Mouse (Mus musculus): Measurements from ENCODE around the gene Wdr76.
"Not testable (repeated sequence)": the region's sequence is repeated elsewhere in the genome, so short reads cannot be mapped to it uniquely, and the experiment has no call there.

Wdr76 gene

GRCm38 (mm10) chr2:121518711-121519110, 12.2 kb downstream of the Wdr76 start:
- DNase-seq (ENCODE audit: low spot score) = not testable (repeated sequence)

GRCm38 (mm10) chr2:121522006-121522405, 15.5 kb downstream of the Wdr76 start:
- DNase-seq (ENCODE audit: low spot score) = no peak

GRCm38 (mm10) chr2:121522830-121523229, 16.3 kb downstream of the Wdr76 start:
- DNase-seq (ENCODE audit: low spot score) = not testable (repeated sequence)

GRCm38 (mm10) chr2:121525056-121525455, 18.5 kb downstream of the Wdr76 start:
- no peak for DNase-seq (ENCODE audit: low spot score)

GRCm38 (mm10) chr2:121544829-121545228, 38.3 kb downstream of the Wdr76 start:
- DNase-seq (ENCODE audit: low spot score) = no peak

GRCm38 (mm10) chr2:121549630-121550029, 43.1 kb downstream of the Wdr76 start:
- DNase-seq (ENCODE audit: low spot score) = no peak

GRCm38 (mm10) chr2:121551271-121551670, 44.7 kb downstream of the Wdr76 start:
- no peak for DNase-seq (ENCODE audit: low spot score)

- DNase-seq (ENCODE audit: low spot score) = no peak
These were observed 56.6 kb downstream of the Wdr76 start for GRCm38 (mm10) chr2:121563117-121563516.

- DNase-seq (ENCODE audit: low spot score) = no peak
These were observed 59.4 kb downstream of the Wdr76 start for GRCm38 (mm10) chr2:121565911-121566310.

GRCm38 (mm10) chr2:121570049-121570448, 63.5 kb downstream of the Wdr76 start:
- no peak for DNase-seq (ENCODE audit: low spot score)

- no peak for DNase-seq (ENCODE audit: low spot score)
These were observed 64.6 kb downstream of the Wdr76 start for GRCm38 (mm10) chr2:121570999-121571655.

- peak; percentile 91 for DNase-seq (ENCODE audit: low spot score)
These were observed 65.3 kb downstream of the Wdr76 start for GRCm38 (mm10) chr2:121571780-121572179.

- DNase-seq (ENCODE audit: low spot score) = no peak
These were observed 67.6 kb downstream of the Wdr76 start for GRCm38 (mm10) chr2:121574066-121574630.

GRCm38 (mm10) chr2:121575741-121576201, 69.2 kb downstream of the Wdr76 start:
- DNase-seq (ENCODE audit: low spot score) = no peak

- DNase-seq (ENCODE audit: low spot score) = no peak
These were observed 76.4 kb downstream of the Wdr76 start for GRCm38 (mm10) chr2:121582809-121583376.

- no peak for DNase-seq (ENCODE audit: low spot score)
These were observed 77.1 kb downstream of the Wdr76 start for GRCm38 (mm10) chr2:121583468-121584116.

GRCm38 (mm10) chr2:121584705-121585104, 78.2 kb downstream of the Wdr76 start:
- DNase-seq (ENCODE audit: low spot score) = no peak

GRCm38 (mm10) chr2:121587523-121588308, 81.2 kb downstream of the Wdr76 start:
- no peak for DNase-seq (ENCODE audit: low spot score)

GRCm38 (mm10) chr2:121588309-121588694, 81.8 kb downstream of the Wdr76 start:
- no peak for DNase-seq (ENCODE audit: low spot score)

GRCm38 (mm10) chr2:121594131-121594530, 87.6 kb downstream of the Wdr76 start:
- DNase-seq (ENCODE audit: low spot score) = no peak
